Mouse (Mus musculus): Measurements from ENCODE around the gene Samd3. TPM values are rescaled to one million over a fixed set of nuclear protein-coding genes. Genes with fewer than 3 reads are reported as not detected.
A peak's percentile ranks its signal among the peaks of the same experiment; 100 is the strongest.

Samd3 gene
- total RNA-seq (2021): not detected
- long read RNA-seq, experiment 1: 0 reads
- long read RNA-seq, experiment 2: 0 reads

DNA sequence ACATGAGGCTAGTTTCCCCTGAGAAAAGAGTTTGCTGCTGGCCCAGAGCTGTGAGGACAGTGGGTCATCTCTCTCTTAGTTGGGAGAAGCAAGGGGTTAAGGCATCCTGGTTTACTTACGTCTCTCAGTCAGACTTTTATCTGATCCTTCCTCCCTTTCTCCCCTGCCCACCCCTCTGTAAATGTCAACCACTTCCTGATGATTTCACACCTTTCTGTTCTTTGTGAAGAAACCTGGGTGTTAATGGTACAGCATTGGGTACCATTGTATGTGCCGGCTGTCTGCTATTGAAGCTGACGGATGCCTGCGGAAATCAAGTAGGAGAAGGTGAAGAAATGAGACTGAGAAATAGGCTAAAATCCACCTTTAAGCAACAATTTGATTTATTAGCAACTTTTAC is at the start of gene Samd3:
Samd3 (plus strand) TSS at position 220 of the 400 bp plus-strand sequence.
- DNase-seq: no peak

DNA sequence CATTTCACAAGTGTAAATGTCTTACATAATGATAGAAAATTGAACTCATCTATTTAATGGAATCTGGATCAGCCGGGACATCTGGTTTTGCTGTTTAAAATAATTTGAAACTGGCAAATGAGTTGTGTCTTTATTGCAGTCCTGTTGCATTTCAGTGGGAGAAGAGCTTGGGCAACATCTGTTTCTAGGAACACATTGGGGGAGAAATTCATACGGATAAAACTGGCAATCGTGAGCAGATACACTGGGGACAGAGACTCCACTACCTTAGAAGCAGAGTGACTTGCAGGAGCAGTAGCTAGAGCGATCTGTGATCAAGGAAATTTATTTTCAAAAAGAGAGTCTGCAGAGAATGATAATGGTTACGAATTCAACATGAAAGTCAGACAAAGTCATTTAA is 44.2 kb upstream of the Samd3 start:
- no peak for DNase-seq

DNA sequence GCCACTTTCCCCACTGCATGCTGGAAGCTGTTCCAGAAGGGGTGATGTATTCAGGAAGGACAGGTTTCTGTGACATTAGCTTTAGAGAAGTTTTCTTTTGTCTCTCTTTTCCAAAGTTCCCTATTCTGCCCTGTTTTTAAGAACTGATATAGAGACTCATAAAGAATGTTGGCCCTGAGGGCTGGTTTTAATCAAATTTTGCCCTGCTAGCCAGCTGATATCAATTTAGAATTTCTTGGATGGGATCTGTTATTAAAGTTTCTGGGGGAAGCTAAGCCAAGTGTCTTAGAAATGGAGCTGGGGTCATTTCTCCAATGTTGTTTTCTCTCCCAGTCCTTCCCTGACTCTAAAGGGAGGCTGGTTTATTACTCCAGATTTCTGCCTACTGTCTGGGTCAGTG is 38.7 kb upstream of the Samd3 start:
- no peak for DNase-seq

DNA sequence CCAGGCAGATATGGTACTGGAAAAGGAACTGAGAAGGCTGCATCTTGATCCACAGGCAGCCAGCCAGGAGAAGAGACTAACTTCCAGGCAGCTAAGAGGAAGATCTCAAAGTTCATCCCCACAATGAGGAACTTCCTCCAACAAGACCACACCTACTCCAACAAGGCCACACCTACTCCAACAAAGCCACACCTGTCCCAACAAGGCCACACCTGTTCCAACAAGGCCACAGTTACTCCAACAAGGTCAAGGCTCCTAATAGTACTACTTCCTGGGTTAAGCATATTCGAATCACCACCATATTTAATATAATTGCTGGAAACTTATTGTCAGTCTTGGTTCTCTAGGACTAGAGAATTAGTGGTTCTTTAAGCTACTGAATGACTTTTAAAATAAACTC is 34.6 kb upstream of the Samd3 start:
- no peak for DNase-seq

DNA sequence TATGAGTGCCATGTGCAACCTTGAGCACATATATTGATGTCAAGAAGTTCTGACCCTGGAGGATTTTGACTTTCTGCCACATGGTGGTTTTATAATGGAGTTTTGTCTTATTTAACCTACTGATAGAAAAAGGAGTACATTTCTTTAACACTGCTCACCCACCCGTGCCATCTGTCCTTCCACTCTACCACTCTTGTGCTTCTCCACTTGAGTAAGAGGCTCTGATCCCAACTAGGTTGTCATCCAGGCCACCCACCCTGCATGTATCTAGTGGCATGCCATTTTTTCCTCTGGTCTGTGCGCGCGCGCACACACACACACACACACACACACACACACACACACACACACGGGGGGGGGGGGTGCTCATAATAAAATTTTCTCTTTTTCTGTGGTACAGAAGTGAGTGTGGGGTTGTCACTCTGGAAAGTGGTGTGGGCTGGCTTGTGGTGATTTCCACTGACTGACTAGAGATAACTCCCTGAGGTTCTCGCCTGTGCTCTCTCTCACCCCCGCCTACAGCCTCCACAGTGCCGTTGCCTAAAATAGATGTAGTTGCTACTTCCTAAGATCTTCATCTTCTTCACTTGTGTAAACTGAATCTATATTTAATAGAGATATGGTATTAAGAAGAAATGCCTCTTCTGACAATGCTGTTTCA is 26.7 kb upstream of the Samd3 start:
- DNase-seq: no peak

DNA sequence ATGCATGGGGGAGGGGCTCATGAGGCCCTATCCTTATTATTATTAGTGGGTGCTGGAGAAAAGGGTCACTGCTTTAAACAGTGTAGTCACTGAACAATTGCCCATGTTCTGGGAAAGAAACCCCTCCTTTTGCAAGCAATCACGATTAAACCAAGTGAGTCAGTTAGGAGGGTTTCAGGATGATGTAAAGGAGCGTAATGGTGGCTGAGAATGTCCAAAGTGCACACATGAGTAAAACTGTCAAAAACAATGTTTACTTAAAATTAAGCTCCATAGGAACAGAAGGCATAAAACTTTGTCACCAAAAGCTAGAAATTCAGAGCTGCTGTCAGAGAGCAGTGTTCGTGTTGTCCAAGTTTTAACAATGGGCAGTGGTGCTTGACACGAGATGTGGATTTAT is 8.8 kb upstream of the Samd3 start:
- no peak for DNase-seq

DNA sequence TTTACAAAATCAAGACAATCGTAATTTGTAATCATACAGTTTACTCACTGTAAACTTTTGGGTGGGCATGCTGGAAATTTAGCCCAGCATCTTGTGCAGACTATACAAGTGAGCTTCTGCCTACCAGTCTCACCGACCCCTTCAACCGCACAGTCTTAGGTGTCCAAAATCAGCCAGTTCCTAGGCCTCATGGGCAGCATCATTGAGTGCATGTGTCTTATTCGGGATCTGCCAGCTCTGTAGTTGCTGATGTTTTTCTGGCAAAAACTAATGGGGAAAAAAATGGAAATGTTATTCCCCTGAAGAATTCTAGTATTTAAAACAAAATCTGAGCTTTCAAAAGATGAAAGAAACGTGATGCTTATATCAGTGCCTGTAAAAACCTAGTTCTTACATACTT is 3.3 kb upstream of the Samd3 start:
- no peak for DNase-seq

DNA sequence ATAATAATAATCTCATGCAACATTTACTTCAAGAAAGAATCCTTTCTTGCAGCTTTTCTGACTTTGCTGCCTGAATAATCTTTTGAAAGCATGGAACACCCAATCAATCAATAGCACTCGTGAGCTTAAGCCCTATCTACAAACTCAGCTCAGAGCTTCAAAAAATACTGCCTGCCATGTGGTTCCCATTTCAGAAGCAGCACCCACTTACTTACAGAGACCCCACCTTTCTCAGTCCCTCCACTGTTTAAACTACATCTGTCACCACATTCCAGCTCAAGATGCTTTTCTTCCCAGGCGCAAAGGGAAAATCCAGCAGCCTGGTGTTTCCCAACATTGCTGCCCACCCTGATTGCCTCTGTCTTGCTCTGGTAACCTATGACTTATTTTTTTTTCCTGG is 2.8 kb upstream of the Samd3 start:
- DNase-seq: no peak

DNA sequence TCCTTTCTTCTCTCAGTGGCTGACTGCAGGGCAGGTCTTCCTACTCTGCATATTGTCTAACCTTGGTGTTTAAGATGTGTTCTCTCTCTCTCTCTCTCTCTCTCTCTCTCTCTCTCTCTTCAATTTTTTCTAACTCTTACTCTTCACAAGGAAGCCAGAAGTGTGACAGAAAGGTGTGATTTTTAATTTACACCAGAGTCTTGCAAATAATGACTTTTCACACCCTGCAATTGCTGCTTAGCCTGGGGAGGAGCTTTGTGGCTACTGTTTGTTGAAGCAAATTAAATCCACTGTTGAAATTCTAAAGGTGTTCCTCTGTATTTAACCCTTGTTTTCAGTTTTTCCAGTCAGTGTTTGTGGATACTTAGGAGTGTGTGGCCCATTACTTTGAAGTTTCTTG is 1.3 kb upstream of the Samd3 start:
- no peak for DNase-seq

DNA sequence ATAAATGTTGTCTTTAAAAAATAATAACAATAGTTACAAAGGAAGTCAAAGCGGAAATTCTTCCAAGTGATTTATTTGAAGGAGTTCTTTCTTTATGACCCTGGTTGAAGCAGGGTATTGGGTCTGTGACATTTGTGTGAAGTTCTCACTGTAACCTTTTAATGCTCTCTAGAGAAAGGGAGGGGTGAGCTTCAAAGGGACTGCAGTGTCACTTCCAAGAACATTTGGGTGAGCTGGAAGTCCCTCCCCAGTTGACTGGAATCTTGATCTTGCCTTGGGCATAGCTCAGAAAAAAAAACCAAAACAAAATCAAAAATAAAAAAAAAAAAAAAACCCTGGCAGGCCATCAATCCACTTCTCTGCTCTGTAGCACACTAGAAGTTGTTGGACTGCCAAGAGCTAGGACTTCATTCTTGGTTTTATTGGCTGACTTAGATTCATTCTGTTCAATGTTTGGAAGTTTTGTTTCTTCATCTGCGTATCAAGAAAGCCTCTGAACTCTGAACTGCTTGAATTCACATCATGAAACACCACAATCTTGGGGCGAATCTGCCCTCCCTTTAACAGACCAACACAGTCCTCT is 2.7 kb downstream of the Samd3 start:
- DNase-seq: no peak

DNA sequence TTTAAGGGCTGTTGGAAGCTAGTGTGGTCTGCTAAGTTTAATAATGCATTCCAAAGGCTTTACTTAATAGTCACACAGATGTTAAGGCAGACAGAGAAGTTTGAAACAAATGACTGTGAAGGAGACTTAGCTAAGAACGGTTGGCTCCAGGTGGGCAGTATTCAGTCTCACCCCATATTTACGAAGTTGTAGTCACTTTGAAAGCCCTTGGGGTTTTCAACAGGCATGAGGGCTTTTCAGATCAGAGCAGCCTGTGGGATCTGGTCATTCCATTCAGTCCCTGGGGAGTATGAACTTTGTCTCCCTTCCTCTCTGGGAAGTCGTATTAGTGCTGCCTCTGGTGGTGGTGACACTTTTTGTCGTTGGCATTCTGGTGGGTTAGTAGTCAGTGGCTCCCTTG is 9.1 kb downstream of the Samd3 start:
- no peak for DNase-seq

DNA sequence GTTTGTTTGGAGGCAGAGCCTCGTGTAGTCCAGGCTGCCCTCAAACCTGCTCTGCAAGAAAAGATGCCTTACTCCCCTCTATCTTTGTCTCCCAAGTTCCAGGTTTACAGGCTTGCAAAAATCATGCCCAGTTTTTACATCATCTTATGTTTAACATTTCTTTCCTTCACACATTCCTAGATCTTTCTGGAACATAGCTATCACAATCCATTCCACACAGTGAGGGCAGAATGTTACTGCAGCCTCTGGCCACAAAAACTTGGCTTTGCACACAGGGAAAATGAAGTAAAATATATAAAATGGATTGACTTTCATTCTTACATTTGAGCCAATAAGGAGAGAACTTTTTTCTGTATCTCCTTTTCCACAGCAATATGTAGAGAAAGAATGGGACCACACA is 9.6 kb downstream of the Samd3 start:
- DNase-seq: no peak

DNA sequence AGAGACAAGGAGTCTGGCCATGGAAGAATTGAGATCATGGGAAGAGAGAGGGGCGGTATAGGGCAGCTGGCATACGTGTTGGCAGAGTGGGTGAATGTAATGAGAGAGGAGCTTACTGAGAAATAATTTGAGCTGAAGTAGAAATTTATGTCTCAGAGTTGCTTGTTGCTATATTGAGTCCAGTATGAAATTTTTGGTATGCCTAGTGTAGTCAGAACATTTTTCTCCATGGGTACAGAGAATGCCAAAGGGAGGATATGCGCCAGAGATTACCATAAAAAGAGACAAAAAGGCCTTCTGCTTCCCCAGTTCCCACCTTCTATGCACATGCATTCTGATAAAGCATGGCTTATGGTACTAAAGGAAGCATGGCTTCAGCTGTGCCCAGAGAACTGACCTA is 13.7 kb downstream of the Samd3 start:
- DNase-seq: no peak

DNA sequence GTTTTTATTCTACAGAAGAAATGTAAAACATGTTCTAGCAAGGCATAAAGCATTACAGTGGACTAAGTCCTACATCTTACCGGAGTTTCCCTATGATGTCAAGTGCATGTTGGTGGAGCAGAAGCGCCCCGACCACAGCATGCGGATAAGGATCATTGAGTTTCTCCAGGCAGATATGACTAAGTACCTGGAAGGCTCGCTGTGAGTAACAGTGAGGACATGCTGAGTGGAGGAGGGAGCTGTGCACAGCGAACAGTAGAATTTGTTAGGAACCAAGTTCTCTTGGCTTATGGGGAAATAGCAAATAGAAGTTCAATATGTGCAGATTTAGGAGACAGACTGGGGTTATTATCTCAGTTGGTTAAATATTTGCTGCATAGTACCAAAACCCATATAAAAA is 15.0 kb downstream of the Samd3 start:
- no peak for DNase-seq

DNA sequence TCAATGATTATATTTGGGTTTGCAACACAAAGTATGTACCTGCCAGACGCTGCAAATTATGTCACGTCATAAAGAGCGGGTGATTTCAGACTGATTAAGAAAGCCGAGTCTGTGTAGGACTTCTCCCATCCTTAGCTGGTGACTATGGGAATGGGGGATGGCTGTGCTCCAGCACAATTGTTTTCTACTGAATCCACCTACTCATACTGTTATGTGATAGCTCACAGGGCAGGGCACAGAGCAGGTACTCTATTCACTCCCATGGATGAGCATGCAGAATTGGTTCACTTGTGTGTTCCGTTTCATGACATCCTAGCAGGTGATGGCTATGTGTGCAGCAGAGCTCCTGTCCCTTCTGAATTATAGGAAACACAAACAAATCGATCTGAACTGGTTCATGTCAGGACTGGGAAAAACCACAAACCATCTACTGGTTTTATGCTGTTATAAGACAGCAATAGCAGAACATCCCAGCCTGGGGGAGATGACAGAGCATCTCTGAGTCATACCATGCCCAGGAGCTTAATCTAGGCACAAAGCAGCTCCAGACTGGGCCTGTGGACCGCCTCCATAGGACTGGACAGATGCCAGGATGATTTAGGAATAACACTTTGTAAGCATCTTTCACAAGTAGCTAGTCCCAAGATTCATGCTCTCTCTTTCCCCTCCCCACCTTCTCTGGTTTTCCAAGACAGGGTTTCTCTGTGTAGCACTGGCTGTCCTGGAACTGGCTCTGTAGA is 20.1 kb downstream of the Samd3 start:
- no peak for DNase-seq

DNA sequence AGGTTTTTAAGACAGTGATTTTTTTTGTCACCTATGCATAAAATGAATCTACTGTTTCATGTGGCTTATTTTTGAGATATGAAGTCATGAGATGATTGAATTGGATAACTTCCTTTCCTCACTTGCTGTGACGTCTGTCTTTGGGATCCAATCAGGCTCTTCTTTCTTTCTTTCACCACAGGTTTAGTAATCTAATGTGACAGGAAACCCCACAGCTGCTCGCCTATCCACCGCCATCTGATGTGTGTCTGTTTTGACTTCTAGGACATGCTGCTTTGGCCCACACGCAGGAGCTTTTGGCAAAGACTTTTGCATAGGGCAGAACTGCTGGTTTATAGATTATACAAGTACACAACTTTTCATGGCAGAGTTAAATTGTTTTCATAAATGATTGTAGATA is 30.4 kb downstream of the Samd3 start:
- no peak for DNase-seq

DNA sequence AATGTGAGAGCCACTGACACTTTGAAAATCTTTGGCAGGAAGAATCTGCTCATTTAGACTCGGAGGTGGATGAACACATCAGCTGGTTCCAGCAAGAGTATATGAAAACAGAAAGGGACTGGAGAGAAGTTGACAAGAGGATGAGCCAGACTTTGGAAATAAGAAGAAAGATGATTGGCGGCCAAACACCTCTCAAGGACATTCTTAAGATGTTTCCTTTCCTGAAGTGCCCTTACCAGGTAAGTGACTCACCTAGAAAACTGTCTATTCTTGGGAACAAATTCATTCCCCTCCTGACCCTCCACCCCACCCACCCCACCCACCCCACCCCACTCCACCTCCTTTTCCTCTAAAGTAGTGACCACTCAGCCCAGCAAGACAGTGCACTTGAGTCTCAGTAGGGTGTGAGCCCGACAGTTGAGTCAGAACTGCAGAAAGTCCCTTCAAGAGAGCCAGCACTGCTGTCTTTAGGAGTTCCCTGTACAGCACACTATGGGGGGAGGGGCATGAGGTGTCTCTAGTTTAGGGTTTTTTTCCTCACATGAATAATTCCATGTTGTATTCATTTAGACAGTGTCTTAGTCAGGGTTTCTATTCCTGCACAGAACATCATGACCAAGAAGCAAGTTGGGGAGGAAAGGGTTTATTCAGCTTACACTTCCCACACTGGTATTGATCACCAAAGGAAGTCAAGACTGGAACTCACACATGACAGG is 34.4 kb downstream of the Samd3 start:
- DNase-seq: no peak

DNA sequence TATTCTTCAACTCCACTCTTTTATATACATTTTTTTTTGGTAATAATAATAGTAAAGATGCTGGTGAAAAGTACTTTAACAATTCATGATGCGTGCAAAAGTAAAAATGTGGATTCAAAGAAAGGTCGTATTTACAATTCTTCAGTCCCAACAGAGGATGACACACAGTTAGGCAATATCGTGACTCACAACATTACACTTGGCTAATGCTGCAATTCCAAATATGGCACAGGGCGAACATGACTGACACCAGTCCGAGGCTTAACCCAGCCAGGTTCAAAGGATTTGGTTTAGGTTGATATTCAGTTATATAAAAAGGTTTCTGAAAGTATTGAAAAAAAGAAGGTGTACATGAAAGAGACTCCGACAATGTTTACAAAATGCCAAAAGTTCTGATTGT is 45.9 kb downstream of the Samd3 start:
- peak; percentile 24 to 25 for DNase-seq

DNA sequence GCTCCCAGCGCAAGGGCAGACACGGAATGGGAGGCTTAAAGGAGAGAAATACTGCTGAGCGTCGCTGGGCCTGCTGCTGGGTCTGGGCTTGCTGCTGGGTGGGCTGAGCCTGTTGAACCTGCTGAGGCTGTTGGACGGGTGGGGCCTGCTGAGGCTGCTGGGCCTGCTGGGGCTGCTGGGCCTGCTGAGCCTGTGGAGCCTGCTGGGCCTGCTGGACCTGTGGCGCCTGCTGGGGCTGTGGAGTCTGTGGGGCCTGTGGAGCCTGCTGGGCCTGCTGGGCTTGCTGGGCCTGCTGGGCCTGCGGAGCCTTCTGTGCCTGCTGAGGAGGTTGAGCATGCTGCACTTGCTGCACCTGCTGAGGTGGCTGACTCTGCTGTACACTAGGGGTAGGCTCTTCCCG is 50.5 kb downstream of the Samd3 start:
- no peak for DNase-seq

DNA sequence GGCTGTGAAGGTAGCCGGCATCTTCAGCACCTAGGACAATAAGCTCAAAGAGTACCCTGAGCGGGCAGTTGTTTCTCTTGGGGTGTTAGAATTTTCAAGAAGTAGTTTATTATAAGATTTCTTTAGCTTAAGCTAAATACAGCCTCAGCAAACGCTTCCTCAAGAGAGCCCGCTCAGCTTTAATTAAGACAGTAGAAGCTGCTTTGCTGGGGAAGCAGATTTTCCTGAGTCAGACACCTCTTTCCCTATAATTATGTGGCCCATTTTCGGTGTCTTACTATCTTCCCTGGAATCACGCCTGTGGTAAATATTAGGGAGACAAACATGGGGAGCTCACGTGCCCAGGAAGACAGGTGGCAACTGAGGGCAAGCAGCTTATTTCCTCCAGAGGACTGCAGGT is 57.6 kb downstream of the Samd3 start:
- DNase-seq: no peak

DNA sequence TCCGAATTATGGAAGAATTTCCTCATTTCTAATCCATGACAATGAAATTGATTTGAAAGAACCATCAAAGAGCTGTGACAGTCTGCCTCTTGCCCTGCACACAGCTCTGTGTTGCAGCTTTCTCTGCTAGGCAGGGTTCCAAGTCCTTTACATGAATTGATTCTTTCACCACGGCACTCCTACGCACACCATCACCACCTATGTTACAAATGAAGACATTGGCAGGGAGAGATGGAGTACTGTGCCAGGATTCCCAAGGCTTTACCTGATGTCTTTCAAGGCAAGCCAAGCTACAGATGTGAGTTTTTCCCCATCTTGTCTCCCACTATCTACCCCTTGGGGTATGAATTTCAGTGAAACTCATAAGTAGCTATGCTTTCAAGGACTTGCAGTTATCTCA is 67.7 kb downstream of the Samd3 start:
- DNase-seq: no peak

DNA sequence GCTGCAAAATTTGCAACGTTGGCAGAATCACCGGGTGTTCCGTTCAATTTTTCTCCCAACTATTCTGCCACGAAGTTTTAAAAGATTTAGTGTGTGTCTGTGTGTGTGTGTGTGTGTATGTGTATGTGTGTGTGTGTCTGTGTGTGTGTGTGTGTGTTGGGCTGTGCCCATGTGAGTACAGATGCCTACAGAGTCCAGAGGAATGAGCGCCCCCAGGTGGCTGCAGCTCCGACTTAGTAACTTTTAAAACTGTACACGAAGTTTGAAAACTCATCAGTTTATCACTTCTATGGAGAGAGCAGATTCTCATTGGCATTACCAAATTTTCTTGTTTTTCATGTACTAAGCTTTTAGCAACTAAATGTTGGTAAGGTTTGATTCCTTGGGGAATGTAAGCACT is 68.1 kb downstream of the Samd3 start:
- DNase-seq: peak in 1 of 2 experiments; percentile 13

DNA sequence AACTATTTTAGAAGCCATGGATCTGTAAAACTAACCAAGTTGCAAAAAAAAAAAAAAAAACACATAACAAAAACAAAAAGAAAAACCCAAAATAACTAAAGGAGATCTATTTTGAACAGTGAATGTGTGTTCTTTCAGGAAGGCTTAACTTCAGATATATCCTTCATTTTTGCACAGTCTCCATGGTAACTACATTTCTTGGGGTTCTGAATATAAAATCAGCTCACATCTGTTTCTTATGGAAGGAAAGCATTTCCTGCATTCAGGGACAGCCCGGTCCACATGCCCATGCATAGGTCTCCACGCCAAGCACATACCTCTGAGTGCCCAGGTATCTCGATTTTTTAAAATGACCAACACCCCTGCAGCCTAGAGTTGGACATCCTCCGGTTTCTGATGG is 72.8 kb downstream of the Samd3 start:
- no peak for DNase-seq
